Mouse (Mus musculus) thymus, postnatal 25 days (tissue): ENCODE measurements around the gene Epha10.

Experiments
- DNase-seq: peaks from one replicate; pipeline ENCODE4 v3.0.0; 2022

The Epha10 gene

GRCm38 (mm10) chr4:124880599-124880998, at the start of gene Epha10:
TSS of gene Epha10 (plus strand) at chr4:124880899.
- DNase-seq, result no peak

GRCm38 (mm10) chr4:124832796-124833195, 47.9 kb upstream of the Epha10 start:
- no peak for DNase-seq

- DNase-seq, result no peak
These were observed 42.5 kb upstream of the Epha10 start for GRCm38 (mm10) chr4:124838035-124838700.

GRCm38 (mm10) chr4:124840998-124841397, 39.7 kb upstream of the Epha10 start:
- no peak for DNase-seq

- peak; percentile 46 for DNase-seq
These were observed 37.2 kb upstream of the Epha10 start for GRCm38 (mm10) chr4:124843493-124843892.

- DNase-seq, result peak; percentile 80
These were observed 33.1 kb upstream of the Epha10 start for GRCm38 (mm10) chr4:124847573-124847972.

GRCm38 (mm10) chr4:124849631-124850260, 31.0 kb upstream of the Epha10 start:
- peak; percentile 8 for DNase-seq

GRCm38 (mm10) chr4:124850261-124850913, 30.3 kb upstream of the Epha10 start, which contains the start of gene Yrdc:
TSS of gene Yrdc (plus strand) at chr4:124850679.
- peak; percentile 94 for DNase-seq

GRCm38 (mm10) chr4:124850933-124851658, 29.6 kb upstream of the Epha10 start, which contains the start of gene 1110065P20Rik:
TSS of gene 1110065P20Rik (minus strand) at chr4:124851196.
- peak; percentile 76 for DNase-seq

GRCm38 (mm10) chr4:124856294-124856693, 24.4 kb upstream of the Epha10 start:
- DNase-seq, result no peak

GRCm38 (mm10) chr4:124858370-124858769, 22.3 kb upstream of the Epha10 start:
- no peak for DNase-seq

- peak; percentile 41 for DNase-seq
These were observed 20.3 kb upstream of the Epha10 start for GRCm38 (mm10) chr4:124860446-124860845.

- no peak for DNase-seq
These were observed 19.2 kb upstream of the Epha10 start, which contains the start of gene Maneal for GRCm38 (mm10) chr4:124861283-124862188. TSS of gene Maneal (minus strand) at chr4:124862171.

GRCm38 (mm10) chr4:124872719-124873118, 8.0 kb upstream of the Epha10 start:
- DNase-seq, result no peak

GRCm38 (mm10) chr4:124881341-124881908, 726 bp downstream of the Epha10 start:
- no peak for DNase-seq

- DNase-seq, result peak; percentile 11
These were observed 1.5 kb downstream of the Epha10 start for GRCm38 (mm10) chr4:124882151-124882729.

GRCm38 (mm10) chr4:124888702-124889101, 8.0 kb downstream of the Epha10 start:
- DNase-seq, result no peak

- no peak for DNase-seq
These were observed 9.2 kb downstream of the Epha10 start for GRCm38 (mm10) chr4:124889935-124890334.

GRCm38 (mm10) chr4:124890831-124891230, 10.1 kb downstream of the Epha10 start:
- DNase-seq, result no peak

GRCm38 (mm10) chr4:124893769-124894168, 13.1 kb downstream of the Epha10 start:
- no peak for DNase-seq
